Mouse (Mus musculus) cerebellum, postnatal 36 days (tissue): ENCODE data around the gene Rangrf.
A peak's percentile ranks its signal among the peaks of the same experiment; 100 is the strongest.
"Not testable (repeated sequence)": the region's sequence is repeated elsewhere in the genome, so short reads cannot be mapped to it uniquely, and the experiment has no call there.

Experiments
- DNase-seq, 2 experiments: peaks; one replicate each; pipeline ENCODE4 v3.0.0; 2021 to 2022; ENCODE audit warnings: mixed read lengths in 2 of 2

The Rangrf gene

DNA sequence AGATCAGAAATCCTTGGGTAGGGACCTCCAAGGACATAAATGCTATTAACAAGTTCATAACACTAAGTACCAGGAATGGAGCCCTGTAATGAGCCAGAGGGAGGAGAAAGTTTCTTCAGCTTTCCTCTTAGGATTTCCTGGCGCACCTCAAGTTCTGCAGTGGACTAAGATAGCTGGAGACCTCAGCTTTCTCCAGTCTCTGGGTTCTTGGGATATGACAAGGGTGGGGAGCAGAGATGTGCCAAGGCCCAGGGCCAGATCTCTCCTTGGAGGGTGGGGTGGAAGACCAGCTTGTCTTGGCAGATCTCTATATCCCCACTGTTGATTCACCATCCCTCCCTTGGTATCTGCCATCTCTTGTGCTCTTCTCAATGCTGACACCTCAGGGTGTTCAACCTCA lies 616 bp upstream of the Rangrf start:
- no peak for DNase-seq

DNA sequence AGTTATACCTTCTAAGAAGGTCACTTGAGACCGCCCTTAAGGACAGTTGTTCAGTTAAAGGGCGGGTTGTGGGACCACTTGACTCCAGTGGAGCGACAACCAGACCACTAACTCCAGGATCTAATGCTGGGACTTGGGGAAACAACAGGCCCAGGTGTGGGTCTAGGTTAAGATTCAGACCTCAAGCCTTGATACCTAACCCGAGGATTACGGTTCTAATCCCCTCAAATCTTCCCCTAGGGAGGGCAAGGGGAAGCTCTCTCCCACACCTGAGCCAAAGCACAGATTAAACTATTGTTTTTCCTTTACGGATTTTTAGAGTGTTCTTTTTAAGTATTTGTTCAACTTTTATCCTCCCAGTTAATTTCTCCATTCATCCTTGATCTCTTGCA lies 930 bp downstream of the Rangrf start:
- DNase-seq, result no peak

DNA sequence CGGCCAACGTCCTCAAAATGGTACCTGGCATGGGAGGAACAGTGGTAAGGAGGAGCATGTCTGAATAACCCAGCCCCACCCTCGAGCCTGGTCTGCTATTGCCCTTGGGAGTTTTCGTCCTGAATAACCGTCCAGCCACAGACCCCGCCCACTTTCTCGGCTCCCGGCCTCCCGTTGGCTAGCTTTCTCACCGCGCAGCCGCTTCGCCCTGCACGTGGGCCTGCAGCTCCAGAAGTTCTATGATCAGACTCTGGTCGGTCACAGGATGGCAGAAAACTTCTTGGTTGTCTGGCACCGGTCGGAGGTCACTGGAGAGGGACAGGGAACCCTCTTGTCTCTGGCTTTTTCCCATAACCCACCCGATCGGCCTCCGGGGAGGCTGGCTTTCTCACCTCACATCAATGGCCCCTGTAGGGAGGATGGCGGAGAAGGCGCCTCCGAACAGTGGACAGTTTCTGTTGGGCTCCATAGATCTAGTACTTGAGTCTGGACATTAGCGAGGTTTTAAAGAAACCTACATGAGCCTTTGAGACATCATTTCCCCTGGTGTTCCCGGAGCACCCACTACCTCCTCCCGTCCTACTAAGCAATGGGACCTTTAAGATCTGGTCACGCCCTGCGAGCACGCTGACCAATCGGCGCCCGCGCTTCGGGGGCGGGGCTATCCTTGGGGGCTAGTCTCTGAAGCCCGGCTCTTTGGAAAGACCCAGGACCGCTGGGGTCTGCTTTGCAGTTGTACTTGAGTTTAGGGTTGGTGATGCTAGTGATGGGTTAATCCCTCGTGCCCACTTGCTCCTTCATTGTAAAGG lies 1.5 kb downstream of the Rangrf start:
- DNase-seq, result peak; percentile 81 to 85

DNA sequence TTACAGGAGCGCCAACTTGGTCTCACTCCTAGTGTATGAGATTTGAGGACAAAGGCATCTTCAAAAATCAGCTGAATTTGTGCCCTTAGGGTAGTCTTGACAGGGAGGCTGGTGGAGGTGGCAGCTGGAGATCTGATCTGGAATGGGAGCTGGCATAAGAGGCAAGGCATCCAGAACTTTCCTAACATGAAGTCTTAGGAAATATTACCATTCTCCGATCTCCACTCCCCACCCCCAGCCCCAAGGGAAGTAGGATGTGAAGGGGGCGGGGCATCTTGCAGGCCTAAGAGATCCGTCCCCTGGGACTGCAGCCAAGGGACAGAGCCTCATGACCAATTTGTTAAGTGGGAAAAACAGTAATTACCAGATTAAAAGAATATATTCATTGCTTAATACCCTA lies 4.8 kb downstream of the Rangrf start:
- DNase-seq, result no peak

DNA sequence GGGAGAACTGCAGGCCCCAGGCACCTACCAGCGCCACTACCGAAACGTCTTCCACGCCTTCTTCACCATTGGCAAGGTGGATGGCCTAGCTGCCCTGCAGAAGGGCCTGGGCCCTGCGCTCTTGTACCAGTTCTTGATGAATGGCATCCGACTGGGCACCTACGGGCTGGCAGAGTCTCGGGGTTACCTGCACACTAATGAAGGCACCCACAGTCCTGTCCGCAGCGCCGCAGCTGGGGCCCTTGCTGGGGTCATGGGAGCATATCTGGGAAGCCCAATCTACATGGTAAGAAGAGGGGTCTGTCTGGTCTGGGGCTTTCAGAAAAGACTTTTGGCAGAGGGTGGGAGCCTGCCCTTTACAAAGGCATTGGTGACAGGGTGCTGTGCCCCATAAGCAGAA lies 6.2 kb downstream of the Rangrf start:
- no peak for DNase-seq

DNA sequence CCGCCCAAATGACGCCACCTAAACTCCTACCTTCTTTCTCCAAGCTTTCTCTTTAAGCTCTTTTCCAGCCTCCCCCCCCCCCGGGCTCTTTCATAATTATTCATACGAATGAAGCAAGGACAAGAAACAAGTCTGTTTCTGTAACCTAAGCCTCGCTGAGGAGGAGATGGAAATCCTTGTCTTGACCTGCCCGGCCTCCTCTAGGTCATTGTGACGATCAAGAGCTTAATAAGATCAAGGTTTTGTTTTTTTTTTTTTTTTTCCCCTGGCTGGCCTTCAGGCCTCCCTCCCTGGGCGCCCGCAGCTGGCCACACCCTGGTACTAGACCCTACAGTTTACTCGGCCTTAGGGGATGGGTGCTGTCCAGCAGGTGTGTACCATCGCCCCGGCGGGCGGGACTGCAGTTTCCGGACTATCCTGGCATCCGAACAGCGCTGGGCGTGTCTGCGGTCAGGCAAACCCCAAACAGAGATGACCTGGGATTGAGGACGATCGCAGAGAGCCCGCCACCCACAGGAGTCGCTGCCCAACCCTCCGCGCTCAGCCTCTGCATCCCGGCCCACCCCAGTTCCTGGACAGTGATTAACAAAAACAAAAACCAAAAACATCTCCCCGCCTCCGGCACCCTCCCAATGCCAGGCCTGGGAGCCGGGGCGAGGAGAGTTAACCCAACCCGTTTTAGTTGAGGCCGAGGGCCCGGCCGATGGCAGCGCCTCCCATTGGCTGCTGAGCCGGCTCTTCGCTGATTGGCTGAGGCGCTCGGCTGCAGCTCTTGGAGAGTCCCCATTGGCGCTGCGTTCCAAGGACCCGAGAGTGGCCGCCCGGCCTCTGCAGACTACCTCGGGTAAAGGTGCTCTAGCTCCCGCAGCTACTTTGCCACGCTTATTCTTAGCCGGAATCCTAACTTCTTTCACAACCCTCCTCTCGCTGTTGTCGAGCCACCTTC lies 7.4 kb downstream of the Rangrf start, which contains the start of gene Slc25a35:
Gene Slc25a35, plus strand, starts transcription at position 795 of the 946 bp plus-strand sequence.
- DNase-seq, result peak; percentile 91 to 93

DNA sequence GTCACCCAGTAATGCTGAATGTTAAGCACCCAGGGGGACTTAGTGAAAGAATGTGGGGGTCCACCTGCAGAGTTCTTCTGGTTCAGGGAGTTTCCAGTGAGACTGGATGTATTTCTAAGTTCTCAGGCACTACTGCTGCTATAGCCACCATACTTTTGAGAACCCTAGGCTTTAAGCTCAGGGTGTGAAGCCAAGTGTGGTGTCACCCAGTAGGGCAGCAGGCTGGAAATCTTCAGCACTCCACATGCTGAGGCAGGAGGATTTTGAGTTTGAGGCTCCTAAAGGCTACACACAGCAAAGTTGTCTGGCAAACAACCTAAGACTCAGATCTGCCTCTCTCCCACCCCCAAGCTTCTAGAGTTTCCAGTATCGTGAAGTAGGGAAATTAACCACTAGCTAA lies 8.4 kb downstream of the Rangrf start:
- no peak for DNase-seq

DNA sequence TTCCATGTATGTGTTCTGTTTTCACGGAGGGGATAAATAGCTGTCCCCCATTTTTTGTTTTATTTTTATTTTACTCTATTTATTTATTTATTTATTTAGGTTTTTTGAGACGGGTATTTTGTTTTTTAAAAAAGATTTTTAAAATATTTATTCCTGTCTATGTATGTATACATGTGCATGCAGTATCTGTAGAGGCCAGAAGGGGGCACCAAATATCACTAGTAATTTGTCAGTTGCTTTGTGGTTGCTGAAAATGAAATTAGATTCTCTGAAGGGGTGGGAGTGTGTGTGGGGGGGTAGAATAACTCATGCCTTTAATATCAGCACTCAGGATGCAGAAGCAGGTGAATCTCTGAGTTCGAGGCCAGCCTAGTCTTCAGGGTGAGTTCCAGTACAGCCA lies 9.1 kb downstream of the Rangrf start:
- peak; percentile 67 to 79 for DNase-seq

DNA sequence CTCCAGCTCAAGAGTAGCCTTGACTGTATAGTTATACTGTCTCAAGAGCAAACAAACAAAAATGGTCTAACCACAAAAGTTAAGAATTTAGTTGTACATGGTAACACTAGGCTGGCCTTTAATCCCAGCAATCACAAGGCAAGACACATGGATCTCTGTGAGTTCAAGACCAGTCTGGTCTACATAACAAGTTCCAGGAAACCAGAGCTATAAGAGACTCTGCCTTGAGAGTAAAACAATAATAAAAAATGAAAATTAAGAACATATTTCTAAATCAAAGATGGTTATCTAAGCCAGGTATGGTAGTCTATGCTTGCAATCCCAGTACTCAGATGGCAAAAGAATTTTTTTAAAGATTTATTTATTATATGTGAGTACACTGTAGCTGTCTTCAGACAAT lies 9.9 kb downstream of the Rangrf start:
- no peak for DNase-seq

DNA sequence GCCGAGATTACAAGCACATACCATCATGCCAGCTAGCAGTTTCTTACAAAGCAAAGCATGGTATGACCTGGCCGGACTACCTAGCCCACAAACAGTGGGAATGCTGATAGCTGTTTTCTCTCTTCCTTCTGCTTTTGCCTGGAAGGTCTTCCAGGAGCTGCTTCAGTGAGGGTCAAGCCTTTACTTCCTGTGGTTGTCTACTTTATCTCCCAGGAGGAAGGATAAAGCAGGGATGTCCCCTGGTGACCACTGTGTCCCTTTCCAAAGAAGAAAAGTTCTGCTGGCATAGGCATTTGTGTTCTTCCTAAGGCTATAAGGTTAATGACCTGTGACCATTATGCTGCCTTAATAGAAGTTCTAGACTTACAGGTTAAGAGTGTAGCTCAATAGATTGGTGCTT lies 11.6 kb downstream of the Rangrf start:
- no peak for DNase-seq

DNA sequence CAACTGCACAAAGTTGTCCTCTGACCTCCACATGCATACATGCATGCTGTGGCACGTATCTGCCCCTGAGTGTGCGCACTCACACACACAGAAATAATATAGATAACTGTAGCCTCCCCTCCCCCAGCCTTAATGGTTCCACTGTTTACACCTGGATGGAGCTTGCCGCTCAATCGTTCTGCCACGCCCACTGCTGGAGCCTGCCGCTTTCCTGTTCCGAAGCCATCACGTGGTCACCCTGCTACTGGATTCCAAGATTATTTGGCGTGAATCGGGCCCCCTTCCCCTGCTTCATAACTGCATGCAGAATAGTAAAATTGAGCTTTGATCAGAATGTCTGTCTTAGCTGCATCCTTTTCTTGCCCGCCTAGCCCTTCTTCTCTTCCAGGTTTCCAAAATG lies 12.8 kb downstream of the Rangrf start:
- not testable (repeated sequence) for DNase-seq

DNA sequence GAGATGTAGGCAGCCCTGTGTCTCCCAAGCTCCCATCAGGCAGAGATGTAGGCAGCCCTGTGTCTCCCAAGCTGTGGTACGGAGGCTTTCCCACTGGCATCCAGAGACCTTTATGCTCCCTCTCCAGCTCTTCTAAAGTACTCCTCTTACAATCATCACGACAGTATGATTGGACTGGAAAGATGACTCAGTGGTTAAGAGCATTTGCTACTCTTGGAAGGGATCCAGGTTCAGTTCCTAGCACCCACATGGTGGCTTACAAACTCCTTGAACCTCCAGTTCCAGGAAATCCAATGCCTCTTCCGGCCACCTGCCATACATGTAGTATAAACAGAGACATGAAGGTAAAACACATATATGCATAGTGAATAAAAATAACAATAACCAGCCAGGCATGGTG lies 13.4 kb downstream of the Rangrf start:
- DNase-seq, result no peak

DNA sequence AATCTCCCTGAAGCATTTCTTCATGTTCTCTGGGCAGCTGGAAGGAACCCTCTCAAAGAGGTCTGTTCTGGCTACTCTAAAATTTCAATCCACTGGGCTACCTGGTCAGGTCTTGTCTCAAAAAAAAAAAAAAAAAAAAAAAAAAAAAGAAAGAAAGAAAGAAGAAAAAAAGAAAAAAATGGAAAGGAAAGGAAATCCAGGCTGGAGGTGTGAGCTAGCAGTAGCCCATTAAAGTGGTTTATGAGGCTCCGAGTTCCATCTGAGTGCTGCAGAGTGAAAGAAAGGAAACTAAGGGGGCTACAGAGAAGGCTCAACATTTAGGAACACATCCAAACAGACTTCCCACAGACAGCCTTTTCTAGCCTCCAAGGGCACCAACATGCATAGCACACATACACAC lies 17.0 kb downstream of the Rangrf start:
- DNase-seq, result no peak

DNA sequence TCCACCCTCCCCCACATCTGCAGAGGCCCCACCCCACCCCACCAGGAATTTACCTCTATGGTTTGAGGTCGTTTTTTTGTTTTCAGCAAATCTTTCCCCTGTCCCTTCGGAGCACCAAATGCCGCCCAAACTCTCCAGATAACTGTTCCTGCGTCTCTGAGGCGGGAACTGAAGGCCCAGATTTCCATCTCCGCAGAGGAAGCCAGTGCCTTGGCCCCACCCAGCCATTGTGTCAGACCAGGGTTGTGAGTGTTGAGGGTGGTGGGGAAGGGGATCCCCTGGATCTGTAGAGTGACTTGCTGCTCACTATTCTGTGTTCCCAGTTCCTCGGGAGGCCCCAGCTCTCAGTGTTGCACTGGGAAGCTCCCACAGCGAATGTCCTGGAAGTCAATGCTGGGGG lies 17.7 kb downstream of the Rangrf start, which contains the start of gene Arhgef15:
Gene Arhgef15, minus strand, starts transcription at position 173 of the 400 bp plus-strand sequence.
- DNase-seq, result no peak

DNA sequence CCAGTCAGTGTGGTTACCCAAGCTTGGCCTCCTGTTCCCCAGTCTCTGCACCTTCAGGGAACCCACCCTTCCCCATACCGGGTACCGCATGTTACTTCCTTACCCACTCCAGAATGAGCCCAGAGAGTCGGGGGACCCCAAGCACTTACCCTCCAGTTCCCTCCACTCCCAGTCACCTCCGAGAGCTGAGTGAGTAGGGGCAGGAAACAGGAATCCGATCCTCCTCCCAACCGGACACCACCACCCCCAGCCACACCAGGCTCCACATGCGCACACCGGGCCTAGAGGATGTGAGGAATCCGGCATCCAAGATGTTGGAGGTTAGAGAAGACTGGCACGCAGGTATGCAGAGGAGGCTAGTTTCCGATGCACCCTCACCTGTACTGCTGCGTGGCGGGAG lies 18.3 kb downstream of the Rangrf start:
- no peak for DNase-seq

DNA sequence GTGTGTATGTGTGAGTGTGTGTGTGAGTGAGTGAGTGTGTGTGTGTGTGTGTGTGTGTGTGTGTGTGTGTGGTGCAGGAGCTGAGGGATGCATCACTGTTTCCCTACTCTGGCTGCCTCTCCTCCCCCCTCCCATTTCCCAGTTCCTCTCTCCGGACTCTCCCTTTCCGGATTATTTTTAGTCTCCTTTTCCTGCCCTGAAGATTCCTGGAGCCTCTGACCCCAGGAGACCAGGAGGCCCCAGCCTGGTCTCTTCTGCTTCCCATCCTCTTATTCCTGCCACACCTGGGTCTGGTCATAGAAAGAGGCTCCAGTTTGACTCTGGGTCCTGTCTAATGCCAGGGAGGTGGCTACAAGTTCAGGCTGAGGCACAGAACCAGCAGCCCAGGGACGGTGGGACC lies 18.9 kb downstream of the Rangrf start:
- DNase-seq, result no peak

DNA sequence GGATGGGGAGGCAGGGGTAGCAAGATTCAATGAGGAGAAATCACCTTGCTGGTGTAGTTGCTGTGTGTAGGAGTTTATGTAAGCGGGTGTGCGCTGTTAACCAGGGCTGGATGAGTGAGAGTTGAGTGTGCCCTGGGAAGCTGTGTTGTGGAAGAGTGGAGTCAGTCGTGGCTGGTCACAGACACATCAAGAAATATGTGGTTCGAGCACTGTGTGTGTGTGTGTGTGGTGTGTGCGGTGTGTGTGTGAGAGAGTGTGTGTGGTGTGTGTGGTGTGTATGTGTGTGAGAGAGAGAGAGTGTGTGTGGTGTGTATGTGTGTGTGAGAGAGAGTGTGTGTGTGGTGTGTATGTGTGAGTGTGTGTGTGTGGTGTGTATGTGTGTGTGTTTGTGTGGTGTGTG lies 19.5 kb downstream of the Rangrf start:
- no peak for DNase-seq

DNA sequence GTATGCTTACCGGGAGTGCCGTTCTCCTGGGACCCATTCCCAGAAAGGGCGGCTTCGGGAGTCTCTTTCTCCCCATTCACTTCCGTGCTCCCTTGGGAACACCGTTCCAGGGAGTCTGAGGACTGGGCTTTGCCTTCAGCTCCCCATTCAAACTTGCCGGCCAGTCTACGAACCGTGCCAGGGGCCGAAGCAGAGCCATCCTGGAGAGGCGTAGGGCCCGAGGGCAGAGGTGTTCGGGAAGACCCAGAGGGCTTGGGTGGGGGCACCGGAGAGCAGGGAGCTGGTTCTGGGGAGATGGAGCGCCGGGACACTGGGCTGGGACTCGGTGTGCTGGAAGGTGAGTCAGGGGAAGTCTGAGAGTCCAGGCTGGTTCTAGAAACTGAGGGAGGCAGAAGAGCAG lies 20.6 kb downstream of the Rangrf start:
- DNase-seq, result no peak

DNA sequence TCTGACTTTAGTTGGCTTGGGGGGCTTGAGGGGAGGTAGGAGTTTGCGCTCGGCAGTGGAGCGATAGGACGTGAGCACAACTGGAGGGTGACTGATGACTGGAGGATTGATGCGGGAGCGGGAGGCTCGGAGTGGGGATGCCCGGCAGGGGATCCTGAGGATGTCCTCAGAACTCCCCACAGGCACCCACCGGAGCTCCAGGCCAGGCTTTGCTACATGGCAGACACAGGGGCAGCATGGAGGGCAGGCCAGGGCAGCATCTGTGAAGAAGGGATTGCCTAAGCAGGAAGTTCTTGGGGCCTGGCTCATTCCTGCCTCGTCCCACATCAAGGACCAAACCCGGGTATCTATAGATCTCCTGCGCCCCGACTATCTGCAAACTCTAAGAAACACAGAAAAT lies 21.1 kb downstream of the Rangrf start:
- no peak for DNase-seq

DNA sequence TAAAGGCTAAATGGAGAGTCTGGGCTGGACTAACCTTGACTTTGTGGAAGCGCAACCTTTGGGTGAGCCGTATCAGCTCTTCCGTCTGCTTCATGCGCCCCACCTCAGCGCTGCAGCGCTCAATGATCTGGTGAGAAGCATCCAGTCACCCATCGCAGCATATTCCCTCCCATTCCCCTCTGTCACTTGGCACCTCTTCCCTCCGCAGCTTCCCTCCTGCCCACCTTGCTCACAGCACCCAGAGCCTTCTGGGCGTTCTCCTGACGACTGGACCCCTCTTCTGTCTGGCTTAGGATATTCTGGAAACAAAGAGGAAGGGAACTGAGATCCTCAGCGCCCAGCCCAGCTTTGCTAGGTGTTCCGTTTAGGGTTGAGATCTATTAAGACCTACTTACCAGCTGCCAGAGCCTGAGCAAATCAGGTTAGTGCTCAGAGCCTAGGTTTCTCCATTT lies 27.4 kb downstream of the Rangrf start:
- DNase-seq, result peak; percentile 49 to 55

DNA sequence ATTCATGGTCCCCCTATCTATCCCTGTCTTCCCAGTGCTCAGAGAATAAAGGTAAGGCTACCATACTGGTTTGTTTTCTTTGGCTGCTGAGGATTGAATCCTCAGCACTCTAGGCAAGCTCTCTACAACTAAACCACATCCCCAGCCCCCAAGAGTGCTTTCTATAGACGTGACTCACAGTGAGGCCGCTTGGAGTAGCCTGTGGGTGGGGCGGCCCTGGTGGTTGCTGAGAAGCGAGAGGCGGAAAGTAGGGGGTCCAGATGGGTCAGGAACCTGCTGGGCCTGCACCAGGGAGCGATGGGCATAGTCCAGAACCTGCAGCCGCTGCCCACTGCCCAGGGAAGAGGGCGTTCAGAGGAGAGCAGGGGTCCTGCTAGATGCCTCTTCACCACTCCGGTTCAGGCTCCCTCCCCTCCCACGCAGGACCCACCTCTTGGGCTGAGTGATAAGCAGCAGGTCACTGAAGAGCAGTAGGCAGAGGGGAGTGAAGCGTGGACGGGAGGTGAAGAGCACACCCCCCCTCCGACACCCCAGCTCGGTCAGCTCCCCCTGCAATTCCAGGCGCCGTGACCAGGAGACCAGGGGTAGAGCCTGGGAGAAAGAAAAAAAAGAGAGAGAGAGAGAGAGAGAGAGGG lies 28.1 kb downstream of the Rangrf start:
- peak in 1 of 2 experiments; percentile 24 for DNase-seq

DNA sequence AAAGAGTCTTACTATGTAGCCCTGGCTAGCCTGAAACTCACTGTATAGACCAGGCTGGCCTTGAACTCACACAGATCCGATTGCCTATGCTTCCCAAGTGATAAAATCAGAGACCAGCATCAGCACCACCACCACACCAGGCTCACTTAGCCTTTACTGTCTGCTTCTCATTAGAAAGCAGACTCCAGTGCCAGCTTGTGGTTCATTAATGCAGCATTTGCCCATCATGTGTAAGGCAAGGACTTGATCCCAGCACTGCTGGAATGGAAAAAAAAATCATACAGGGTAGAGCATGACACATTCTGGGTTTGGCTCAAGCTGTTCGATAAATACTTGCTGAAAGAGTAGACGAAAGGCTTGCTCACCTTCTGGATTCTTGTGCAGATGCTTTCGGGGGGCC lies 29.0 kb downstream of the Rangrf start:
- DNase-seq, result no peak

DNA sequence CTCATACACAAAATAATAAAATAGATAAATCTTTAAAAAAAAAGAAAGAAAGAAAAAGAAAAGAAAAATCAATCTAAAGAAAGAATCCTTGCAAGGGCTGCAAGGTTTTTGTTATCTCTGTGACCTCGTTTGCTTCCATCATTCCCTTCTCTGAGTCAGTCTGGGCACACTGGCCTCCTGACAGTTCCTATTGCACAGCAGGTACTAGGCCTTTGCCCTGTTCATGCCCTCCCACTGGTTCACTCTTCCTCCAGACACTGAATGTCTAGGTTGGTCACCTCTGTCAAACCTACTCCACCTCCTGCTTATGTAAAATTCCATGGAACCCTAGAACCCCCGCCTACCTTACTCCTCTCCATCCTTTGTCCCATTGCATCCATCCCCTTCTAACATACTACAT lies 29.7 kb downstream of the Rangrf start:
- DNase-seq, result no peak
